Mouse (Mus musculus): ENCODE measurements around the gene Satb2.

DNA sequence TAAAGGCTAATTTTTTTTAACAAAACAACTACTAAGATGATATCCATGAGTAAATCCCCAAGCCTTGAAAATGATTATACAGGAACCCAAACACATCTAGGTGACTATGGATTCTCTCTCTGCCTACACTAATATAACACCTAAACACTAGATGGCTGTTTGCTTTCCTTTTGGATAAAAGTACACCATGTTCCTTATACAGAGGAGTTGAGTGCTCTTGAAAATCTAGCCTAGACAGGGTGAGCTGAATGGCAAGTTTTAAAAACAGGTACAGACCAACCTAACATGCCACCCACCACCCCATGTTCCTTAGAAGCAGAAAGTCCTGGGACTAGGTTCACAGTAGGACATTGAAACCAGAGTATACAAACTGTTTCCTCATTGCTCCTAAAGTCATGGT lies 90.9 kb downstream of the Satb2 start:
- TF ChIP-seq CTCF (IDR thresholded peaks at IDR 0.05; ENCODE audit: borderline replicate concordance, insufficient read depth, low read length) (no peak), POLR2A (IDR thresholded peaks at IDR 0.05; ENCODE audit: low read depth, low read length) (no peak)
